Mouse (Mus musculus) CH12.LX (cell line): ENCODE results near the gene Fam83f.
A peak's percentile ranks its signal among the peaks of the same experiment; 100 is the strongest.

Experiments
- POLR2A ChIP-seq: IDR thresholded peaks from 2 replicates; pipeline ENCODE4 v1.6.1; 2011; ENCODE audit warnings: low read depth, mild to moderate bottlenecking, improper control_type of control experiment, low read length
- RCOR1 ChIP-seq: conservative IDR thresholded peaks from 2 replicates; pipeline ENCODE4 v1.6.1; 2012; ENCODE audit warnings: low read depth, mild to moderate bottlenecking, inconsistent platforms, low read length, improper control_type of control experiment
- ZMIZ1 ChIP-seq: IDR thresholded peaks from 2 replicates; pipeline ENCODE4 v1.6.1; 2012; ENCODE audit warnings: low read depth, mild to moderate bottlenecking, inconsistent platforms, low read length, improper control_type of control experiment
- ZNF384 ChIP-seq: IDR thresholded peaks from 2 replicates; pipeline ENCODE4 v1.6.1; 2012; ENCODE audit warnings: low read depth, low read length, improper control_type of control experiment, inconsistent platforms

DNA sequence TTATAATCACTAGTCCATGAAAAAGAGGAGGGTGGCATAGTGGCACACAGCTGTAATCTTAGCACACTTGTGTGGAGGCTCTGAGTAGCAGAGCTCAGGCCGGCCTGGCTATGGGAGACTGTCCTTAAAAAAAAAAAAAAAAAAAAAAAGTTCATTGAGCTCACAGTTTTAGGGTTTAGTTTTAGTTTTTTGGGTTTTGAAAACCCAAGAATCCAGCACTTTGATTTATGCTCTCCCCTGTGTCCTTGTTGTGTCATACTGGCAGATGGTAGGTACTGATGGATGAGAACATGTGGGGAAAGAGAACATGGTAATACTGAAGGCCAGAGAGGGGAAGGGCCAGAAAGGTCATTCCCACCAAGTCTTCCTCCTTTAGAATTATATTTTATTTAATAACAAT lies 59.4 kb downstream of the Fam83f start:
- no peak for TF ChIP-seq ZMIZ1
- TF ChIP-seq POLR2A = no peak
- TF ChIP-seq ZNF384 = peak; percentile 55
- no peak for TF ChIP-seq RCOR1
